Mouse (Mus musculus) heart, embryonic 15.5 days (tissue): ENCODE measurements at regions not wholly inside any gene's neighbourhood (a gene's known extent, or its start where the extent isn't known, plus 50 kb on each side); places are given as distances from the start of the nearest gene placed in this dataset.

Source experiments
- ATAC-seq: fragments of 200-750 bp; cut with Nextera tagmentation; replicated peaks from 2 replicates; pipeline ENCODE4 v1.8.0; 2017; ENCODE audit warnings: low read depth, moderate TSS enrichment; ENCODE audit not compliant: insufficient number of reproducible peaks, insufficient read depth, low FRiP score
- H3K27ac ChIP-seq: fragments of 300-500 bp; sonication (generic); 2 replicates; pipeline ENCODE4 v1.5.1; 2015; ENCODE audit warnings: mild to moderate bottlenecking, inconsistent platforms
- H3K27me3 ChIP-seq: fragments of 300-500 bp; sonication (generic); 2 replicates; pipeline ENCODE4 v1.6.1; 2015; ENCODE audit warnings: inconsistent platforms
- H3K36me3 ChIP-seq: fragments of 300-500 bp; sonication (generic); 2 replicates; pipeline ENCODE4 v1.6.1; 2015; ENCODE audit warnings: mild to moderate bottlenecking, inconsistent platforms
- H3K4me1 ChIP-seq: fragments of 300-500 bp; sonication (generic); replicated peaks from 2 replicates; pipeline ENCODE4 v1.6.1; 2015; ENCODE audit warnings: inconsistent platforms
- H3K4me2 ChIP-seq: fragments of 300-500 bp; sonication (generic); 2 replicates; pipeline ENCODE4 v1.6.1; 2015; ENCODE audit warnings: inconsistent platforms, mild to moderate bottlenecking, moderate library complexity
- H3K4me3 ChIP-seq: fragments of 300-500 bp; sonication (generic); 2 replicates; pipeline ENCODE4 v1.5.1; 2015; ENCODE audit warnings: mild to moderate bottlenecking, inconsistent platforms
- H3K9ac ChIP-seq: fragments of 300-500 bp; sonication (generic); 2 replicates; pipeline ENCODE4 v1.6.1; 2015; ENCODE audit warnings: mild to moderate bottlenecking, inconsistent platforms
- H3K9me3 ChIP-seq: fragments of 300-500 bp; sonication (generic); replicated peaks from 2 replicates; pipeline ENCODE4 v1.6.1; 2016; ENCODE audit warnings: inconsistent platforms
- WGBS: fragments of 180-500 bp; shearing (Covaris S2); methylation state at CpG from one replicate; pipeline ENCODE4 v1.1.7; 2015; ENCODE audit warnings: mixed read lengths; 5-methylcytosine and 5-hydroxymethylcytosine counted together

- 0 out of 2 replicates have a peak, but pooled peaks cover 2% of the 10 kb centered on the region for H3K4me1 ChIP-seq
- ATAC-seq: no peak
- peak overlapping the region; percentile 28; the same call in 1 of the 2 replicates for H3K27ac ChIP-seq
- no peak overlapping the region for H3K9ac ChIP-seq
- no peaks in the 10 kb centered on the region for H3K9me3 ChIP-seq
- peak overlapping the region; percentile 14; the same call in 1 of the 2 replicates for H3K4me2 ChIP-seq
- no peaks in the 10 kb centered on the region for H3K36me3 ChIP-seq
- no peak overlapping the region for H3K4me3 ChIP-seq
- WGBS: 53% methylated on average over 14 of the region's 14 CpGs
- H3K27me3 ChIP-seq: no peaks in the 10 kb centered on the region
Measured at GRCm38 (mm10) chr3:39460183-39460888, 573.6 kb downstream of the Fat4 start.

GRCm38 (mm10) chr3:39461561-39461960 is 574.8 kb downstream of the Fat4 start:
- Histone ChIP-seq H3K4me1 (0 out of 2 replicates have a peak, but pooled peaks cover 2% of the 10 kb centered on the region), H3K4me2 (no peak overlapping the region), H3K9me3 (no peaks in the 10 kb centered on the region), H3K27ac (no peak overlapping the region), H3K4me3 (no peak overlapping the region), H3K9ac (no peak overlapping the region), H3K36me3 (no peaks in the 10 kb centered on the region), H3K27me3 (no peaks in the 10 kb centered on the region)
- 91% methylated on average over 4 of the region's 4 CpGs for WGBS
- no peak for ATAC-seq

- Histone ChIP-seq H3K27ac (no peak overlapping the region), H3K9me3 (no peaks in the 10 kb centered on the region), H3K36me3 (no peaks in the 10 kb centered on the region), H3K27me3 (no peaks in the 10 kb centered on the region), H3K9ac (no peak overlapping the region), H3K4me2 (no peak overlapping the region), H3K4me1 (no peaks in the 10 kb centered on the region), H3K4me3 (no peak overlapping the region)
- WGBS: 72% methylated on average over 3 of the region's 3 CpGs
- no peak for ATAC-seq
Measured at GRCm38 (mm10) chr3:39465811-39466210, 579.1 kb downstream of the Fat4 start.

GRCm38 (mm10) chr3:39489392-39489791 is 602.7 kb downstream of the Fat4 start:
- 73% methylated on average over 7 of the region's 7 CpGs for WGBS
- Histone ChIP-seq H3K27me3 (no peaks in the 10 kb centered on the region), H3K36me3 (no peaks in the 10 kb centered on the region), H3K4me3 (no peak overlapping the region), H3K27ac (no peak overlapping the region), H3K4me1 (no peaks in the 10 kb centered on the region), H3K4me2 (no peak overlapping the region), H3K9ac (no peak overlapping the region), H3K9me3 (no peaks in the 10 kb centered on the region)
- ATAC-seq: no peak

GRCm38 (mm10) chr3:39494363-39494762 is 607.6 kb downstream of the Fat4 start:
- 85% methylated on average over 3 of the region's 3 CpGs for WGBS

GRCm38 (mm10) chr3:39528087-39528486 is 641.3 kb downstream of the Fat4 start:
- H3K9ac ChIP-seq: no peak overlapping the region
- WGBS: 85% methylated on average over 5 of the region's 5 CpGs
- H3K36me3 ChIP-seq: no peaks in the 10 kb centered on the region
- H3K4me1 ChIP-seq: no peaks in the 10 kb centered on the region
- H3K9me3 ChIP-seq: no peaks in the 10 kb centered on the region
- H3K4me2 ChIP-seq: no peak overlapping the region
- no peak for ATAC-seq
- H3K4me3 ChIP-seq: no peak overlapping the region
- H3K27ac ChIP-seq: no peak overlapping the region
- no peaks in the 10 kb centered on the region for H3K27me3 ChIP-seq

More at GRCm38 (mm10) chr3:39494363-39494762, 607.6 kb downstream of the Fat4 start:
- Histone ChIP-seq H3K9me3 (no peaks in the 10 kb centered on the region), H3K4me1 (no peaks in the 10 kb centered on the region), H3K4me2 (no peak overlapping the region), H3K27me3 (no peaks in the 10 kb centered on the region), H3K4me3 (no peak overlapping the region), H3K9ac (no peak overlapping the region), H3K27ac (no peak overlapping the region), H3K36me3 (no peaks in the 10 kb centered on the region)
- no peak for ATAC-seq

- H3K9me3 ChIP-seq: no peaks in the 10 kb centered on the region
- 58% methylated on average over 2 of the region's 2 CpGs for WGBS
- H3K27me3 ChIP-seq: no peaks in the 10 kb centered on the region
- no peaks in the 10 kb centered on the region for H3K4me1 ChIP-seq
- no peak overlapping the region for H3K9ac ChIP-seq
- H3K4me3 ChIP-seq: no peak overlapping the region
- no peak overlapping the region for H3K27ac ChIP-seq
- H3K36me3 ChIP-seq: no peaks in the 10 kb centered on the region
- H3K4me2 ChIP-seq: no peak overlapping the region
- no peak; the same call in 1 of the 2 replicates for ATAC-seq
Measured at GRCm38 (mm10) chr3:39537515-39537914, 650.8 kb downstream of the Fat4 start.

- no peak for ATAC-seq
- H3K27ac ChIP-seq: no peak overlapping the region
- no peak overlapping the region for H3K4me3 ChIP-seq
- no peaks in the 10 kb centered on the region for H3K4me1 ChIP-seq
- no peak overlapping the region for H3K4me2 ChIP-seq
- H3K36me3 ChIP-seq: no peaks in the 10 kb centered on the region
- H3K27me3 ChIP-seq: no peaks in the 10 kb centered on the region
- H3K9me3 ChIP-seq: no peaks in the 10 kb centered on the region
- 76% methylated on average over 7 of the region's 7 CpGs for WGBS
- no peak overlapping the region for H3K9ac ChIP-seq
Measured at GRCm38 (mm10) chr3:39540530-39541118, 653.9 kb downstream of the Fat4 start.

GRCm38 (mm10) chr3:39559460-39560041 is 672.8 kb downstream of the Fat4 start:
- Histone ChIP-seq H3K4me1 (no peaks in the 10 kb centered on the region), H3K4me3 (no peak overlapping the region), H3K36me3 (no peaks in the 10 kb centered on the region), H3K9ac (no peak overlapping the region), H3K9me3 (no peaks in the 10 kb centered on the region), H3K27me3 (no peaks in the 10 kb centered on the region), H3K27ac (no peak overlapping the region), H3K4me2 (no peak overlapping the region)
- WGBS: 74% methylated on average over 3 of the region's 3 CpGs
- no peak for ATAC-seq

- Histone ChIP-seq H3K4me2 (no peak overlapping the region), H3K36me3 (no peaks in the 10 kb centered on the region), H3K9ac (no peak overlapping the region), H3K27me3 (no peaks in the 10 kb centered on the region), H3K27ac (no peak overlapping the region), H3K4me3 (no peak overlapping the region), H3K4me1 (no peaks in the 10 kb centered on the region), H3K9me3 (no peaks in the 10 kb centered on the region)
- no peak for ATAC-seq
- WGBS: 70% methylated on average over 1 of the region's 1 CpGs
Measured at GRCm38 (mm10) chr3:39560951-39561350, 674.2 kb downstream of the Fat4 start.

GRCm38 (mm10) chr3:39571444-39572237 is 684.9 kb downstream of the Fat4 start:
- Histone ChIP-seq H3K27me3 (no peaks in the 10 kb centered on the region), H3K9me3 (no peaks in the 10 kb centered on the region), H3K4me1 (no peaks in the 10 kb centered on the region), H3K4me2 (no peak overlapping the region), H3K27ac (no peak overlapping the region), H3K36me3 (no peaks in the 10 kb centered on the region), H3K4me3 (no peak overlapping the region), H3K9ac (no peak overlapping the region)
- 92% methylated on average over 5 of the region's 5 CpGs for WGBS
- no peak for ATAC-seq
